ENCODE assay signal across 24 mouse cellular contexts in genomic region chr1:62276466-62276865, GRCm38 (mm10).
"Had no signal": no experiment of that assay in that cellular context is flagged by ENCODE, and none has a peak within 500 bp of the region (broad histone marks: within the 10 kb centered on the region; RNA-seq: fewer than 3 reads in every experiment).

No protein-coding gene starts in this region.

- H3K4me1 ChIP-seq: heart, embryonic 10.5 days; heart, embryonic 12.5 days; hindbrain, embryonic 12.5 days; intestine, embryonic 15.5 days; kidney, embryonic 15.5 days; limb, embryonic 13.5 days; limb, embryonic 15.5 days; liver, embryonic 12.5 days had no signal

- H3K27me3 ChIP-seq: heart, embryonic 12.5 days; hindbrain, embryonic 12.5 days; intestine, embryonic 15.5 days; kidney, embryonic 15.5 days; limb, embryonic 13.5 days; limb, embryonic 15.5 days; liver, embryonic 12.5 days had no signal

- H3K4me3 ChIP-seq: gastrocnemius, adult 2 months; heart, embryonic 10.5 days; heart, embryonic 12.5 days; hindbrain, embryonic 10.5 days; hindbrain, embryonic 12.5 days; intestine, embryonic 15.5 days; kidney, embryonic 15.5 days; layer of hippocampus, adult 2 months; limb, embryonic 13.5 days; limb, embryonic 15.5 days; liver, embryonic 12.5 days had no signal

- DNase-seq: gastrocnemius, adult 2 months; gastrocnemius, postnatal 10 days; gastrocnemius, postnatal 25 days; heart, adult 18-20 months; heart, postnatal 10 days; heart, postnatal 4 days; kidney, adult 18-20 months; kidney, adult 9 months; kidney, postnatal 14 days; layer of hippocampus, postnatal 36 days; left cerebral cortex, postnatal 4 days had no signal

- H3K27ac ChIP-seq: gastrocnemius, adult 2 months; heart, embryonic 10.5 days; hindbrain, embryonic 10.5 days; hindbrain, embryonic 12.5 days; hindbrain, embryonic 14.5 days; intestine, embryonic 15.5 days; kidney, embryonic 15.5 days; kidney, postnatal 0 days; layer of hippocampus, adult 2 months; limb, embryonic 13.5 days; limb, embryonic 15.5 days; liver, embryonic 12.5 days; liver, embryonic 14.5 days had no signal

- H3K36me3 ChIP-seq: heart, embryonic 10.5 days; heart, embryonic 12.5 days; hindbrain, embryonic 10.5 days; hindbrain, embryonic 12.5 days; intestine, embryonic 15.5 days; kidney, embryonic 15.5 days; limb, embryonic 13.5 days; limb, embryonic 15.5 days; liver, embryonic 12.5 days had no signal
